Mouse (Mus musculus): ENCODE data around the gene Fbxo11. TPM values are rescaled to one million over a fixed set of nuclear protein-coding genes. Genes with fewer than 3 reads are reported as not detected.

Gene Fbxo11
- polyA plus RNA-seq, 1 experiment from 2014 or later = 8.5 TPM

GRCm38 (mm10) chr17:88107708-88108107 lies 42.6 kb upstream of the Fbxo11 start:
- Histone ChIP-seq H3K9me3 (ENCODE audit: control insufficient read depth) (no peaks in the 10 kb centered on the region), H3K4me1 (replicated peaks; ENCODE audit: control insufficient read depth, insufficient read depth, low read length) (no peaks in the 10 kb centered on the region), H3K27ac (ENCODE audit: low read depth, low read length) (no peak overlapping the region), H3K36me3 (ENCODE audit: control insufficient read depth, insufficient read depth) (no peaks in the 10 kb centered on the region), H3K4me3 (ENCODE audit: low read depth, low read length) (no peak overlapping the region), H3K27me3 (replicated peaks; ENCODE audit: control insufficient read depth, insufficient read depth, low read length) (no peaks in the 10 kb centered on the region), H3K9ac (ENCODE audit: low read depth, low read length) (no peak overlapping the region), H3K4me2 (replicated peaks; ENCODE audit: low read depth) (no peak overlapping the region)
- WGBS = 85% methylated on average over 4 of the region's 4 CpGs
- peak; percentile 66 for TF ChIP-seq CTCF (IDR thresholded peaks at IDR 0.05; ENCODE audit: low read depth)
- ATAC-seq = no peak

- no peak for ATAC-seq
- no peaks in the 10 kb centered on the region for H3K4me1 ChIP-seq (replicated peaks; ENCODE audit: control insufficient read depth, insufficient read depth, low read length)
- TF ChIP-seq CTCF (IDR thresholded peaks at IDR 0.05; ENCODE audit: low read depth) = no peak
- H3K36me3 ChIP-seq (ENCODE audit: control insufficient read depth, insufficient read depth) = no peaks in the 10 kb centered on the region
- 86% methylated on average over 9 of the region's 9 CpGs for WGBS
- no peaks in the 10 kb centered on the region for H3K27me3 ChIP-seq (replicated peaks; ENCODE audit: control insufficient read depth, insufficient read depth, low read length)
- H3K9ac ChIP-seq (ENCODE audit: low read depth, low read length) = no peak overlapping the region
- no peak overlapping the region for H3K4me2 ChIP-seq (replicated peaks; ENCODE audit: low read depth)
- H3K27ac ChIP-seq (ENCODE audit: low read depth, low read length) = no peak overlapping the region
- no peak overlapping the region for H3K4me3 ChIP-seq (ENCODE audit: low read depth, low read length)
- H3K9me3 ChIP-seq (ENCODE audit: control insufficient read depth) = no peaks in the 10 kb centered on the region
Observed at GRCm38 (mm10) chr17:88106365-88106764, 41.3 kb upstream of the Fbxo11 start.

- no peak overlapping the region for H3K4me3 ChIP-seq (ENCODE audit: low read depth, low read length)
- no peaks in the 10 kb centered on the region for H3K36me3 ChIP-seq (ENCODE audit: control insufficient read depth, insufficient read depth)
- no peaks in the 10 kb centered on the region for H3K9me3 ChIP-seq (ENCODE audit: control insufficient read depth)
- H3K27ac ChIP-seq (ENCODE audit: low read depth, low read length) = no peak overlapping the region
- TF ChIP-seq CTCF (IDR thresholded peaks at IDR 0.05; ENCODE audit: low read depth) = no peak
- H3K9ac ChIP-seq (ENCODE audit: low read depth, low read length) = no peak overlapping the region
- H3K4me1 ChIP-seq (replicated peaks; ENCODE audit: control insufficient read depth, insufficient read depth, low read length) = no peaks in the 10 kb centered on the region
- ATAC-seq = no peak
- no peak overlapping the region for H3K4me2 ChIP-seq (replicated peaks; ENCODE audit: low read depth)
- WGBS = 63% methylated on average over 7 of the region's 7 CpGs
- no peaks in the 10 kb centered on the region for H3K27me3 ChIP-seq (replicated peaks; ENCODE audit: control insufficient read depth, insufficient read depth, low read length)
Observed at GRCm38 (mm10) chr17:88102597-88102996, 37.5 kb upstream of the Fbxo11 start.

- ATAC-seq = no peak
- WGBS = 81% methylated on average over 9 of the region's 9 CpGs
Observed at GRCm38 (mm10) chr17:88098181-88098852, 33.2 kb upstream of the Fbxo11 start.

GRCm38 (mm10) chr17:88097543-88097942 lies 32.5 kb upstream of the Fbxo11 start:
- Histone ChIP-seq H3K27ac (ENCODE audit: low read depth, low read length) (no peak overlapping the region), H3K27me3 (replicated peaks; ENCODE audit: control insufficient read depth, insufficient read depth, low read length) (no peaks in the 10 kb centered on the region), H3K4me1 (replicated peaks; ENCODE audit: control insufficient read depth, insufficient read depth, low read length) (no peaks in the 10 kb centered on the region), H3K36me3 (ENCODE audit: control insufficient read depth, insufficient read depth) (no peaks in the 10 kb centered on the region), H3K9ac (ENCODE audit: low read depth, low read length) (no peak overlapping the region), H3K9me3 (ENCODE audit: control insufficient read depth) (no peaks in the 10 kb centered on the region), H3K4me3 (ENCODE audit: low read depth, low read length) (no peak overlapping the region), H3K4me2 (replicated peaks; ENCODE audit: low read depth) (no peak overlapping the region)
- ATAC-seq = no peak
- no peak for TF ChIP-seq CTCF (IDR thresholded peaks at IDR 0.05; ENCODE audit: low read depth)
- 92% methylated on average over 3 of the region's 3 CpGs for WGBS

More at GRCm38 (mm10) chr17:88098181-88098852, 33.2 kb upstream of the Fbxo11 start:
- H3K27ac ChIP-seq (ENCODE audit: low read depth, low read length) = no peak overlapping the region
- H3K9me3 ChIP-seq (ENCODE audit: control insufficient read depth) = no peaks in the 10 kb centered on the region
- H3K36me3 ChIP-seq (ENCODE audit: control insufficient read depth, insufficient read depth) = no peaks in the 10 kb centered on the region
- no peak overlapping the region for H3K4me3 ChIP-seq (ENCODE audit: low read depth, low read length)
- no peak overlapping the region for H3K4me2 ChIP-seq (replicated peaks; ENCODE audit: low read depth)
- no peaks in the 10 kb centered on the region for H3K4me1 ChIP-seq (replicated peaks; ENCODE audit: control insufficient read depth, insufficient read depth, low read length)
- no peaks in the 10 kb centered on the region for H3K27me3 ChIP-seq (replicated peaks; ENCODE audit: control insufficient read depth, insufficient read depth, low read length)
- no peak for TF ChIP-seq CTCF (IDR thresholded peaks at IDR 0.05; ENCODE audit: low read depth)
- no peak overlapping the region for H3K9ac ChIP-seq (ENCODE audit: low read depth, low read length)

GRCm38 (mm10) chr17:88096809-88097399 lies 31.8 kb upstream of the Fbxo11 start:
- Histone ChIP-seq H3K27ac (ENCODE audit: low read depth, low read length) (no peak overlapping the region), H3K4me2 (replicated peaks; ENCODE audit: low read depth) (no peak overlapping the region), H3K9me3 (ENCODE audit: control insufficient read depth) (no peaks in the 10 kb centered on the region), H3K36me3 (ENCODE audit: control insufficient read depth, insufficient read depth) (no peaks in the 10 kb centered on the region), H3K27me3 (replicated peaks; ENCODE audit: control insufficient read depth, insufficient read depth, low read length) (no peaks in the 10 kb centered on the region), H3K4me1 (replicated peaks; ENCODE audit: control insufficient read depth, insufficient read depth, low read length) (no peaks in the 10 kb centered on the region), H3K4me3 (ENCODE audit: low read depth, low read length) (no peak overlapping the region), H3K9ac (ENCODE audit: low read depth, low read length) (no peak overlapping the region)
- ATAC-seq = no peak
- 80% methylated on average over 12 of the region's 12 CpGs for WGBS
- TF ChIP-seq CTCF (IDR thresholded peaks at IDR 0.05; ENCODE audit: low read depth) = no peak
